Mouse (Mus musculus) hematopoietic stem cell, adult 5-6 weeks (primary cell): Measurements from ENCODE around the gene Sv2c. TPM values are rescaled to one million over a fixed set of nuclear protein-coding genes. Genes with fewer than 3 reads are reported as not detected.

Experiments used
- ATAC-seq, 2 experiments: fragments of 125-278 bp in 1 of 2; replicated peaks in 1 of 2; 2 replicates each; pipeline ENCODE4 v1.8.0; 2016 to 2017; ENCODE audit warnings: inconsistent platforms in 2 of 2, mild to moderate bottlenecking in 2 of 2, moderate number of reproducible peaks in 2 of 2, low read depth in 1 of 2, moderate TSS enrichment in 1 of 2; ENCODE audit not compliant: low FRiP score in 2 of 2, poor library complexity in 2 of 2, severe bottlenecking in 2 of 2, insufficient read depth in 1 of 2, low TSS enrichment in 1 of 2
- total RNA-seq: library from RNA; stranded (forward); fragments of 172-1452, 232-1000 nt; gene quantifications from 2 replicates; pipeline ENCODE4 v1.2.3, GENCODE M21; 2017

The Sv2c gene
- total RNA-seq = 1.4 TPM in 1 of 2 replicates, not detected in the other

GRCm38 (mm10) chr13:96132401-96132816, at the start of gene Sv2c:
Sv2c (minus strand) TSS chr13:96132577.
- ATAC-seq = peak; percentile 56 to 73

- no peak for ATAC-seq
Measured at GRCm38 (mm10) chr13:96180671-96181161, 48.3 kb upstream of the Sv2c start.

GRCm38 (mm10) chr13:96175591-96176212, 43.3 kb upstream of the Sv2c start:
- no peak for ATAC-seq

- ATAC-seq = no peak
Measured at GRCm38 (mm10) chr13:96173686-96174085, 41.3 kb upstream of the Sv2c start.

GRCm38 (mm10) chr13:96172290-96172689, 39.9 kb upstream of the Sv2c start:
- peak; percentile 42 to 81; a peak in 3 of 4 replicates for ATAC-seq

GRCm38 (mm10) chr13:96168991-96169665, 36.8 kb upstream of the Sv2c start:
- no peak for ATAC-seq

- no peak for ATAC-seq
Measured at GRCm38 (mm10) chr13:96166593-96166992, 34.2 kb upstream of the Sv2c start.

GRCm38 (mm10) chr13:96133363-96134100, 1.2 kb upstream of the Sv2c start:
- no peak for ATAC-seq

- ATAC-seq = no peak
Measured at GRCm38 (mm10) chr13:96132833-96133232, 456 bp upstream of the Sv2c start.

- ATAC-seq = no peak
Measured at GRCm38 (mm10) chr13:96131911-96132310, 466 bp downstream of the Sv2c start.

GRCm38 (mm10) chr13:96131050-96131449, 1.3 kb downstream of the Sv2c start:
- no peak for ATAC-seq

GRCm38 (mm10) chr13:96129081-96129480, 3.3 kb downstream of the Sv2c start:
- ATAC-seq = no peak

GRCm38 (mm10) chr13:96126669-96127068, 5.7 kb downstream of the Sv2c start:
- no peak for ATAC-seq

GRCm38 (mm10) chr13:96125011-96125410, 7.4 kb downstream of the Sv2c start:
- no peak for ATAC-seq

- no peak for ATAC-seq
Measured at GRCm38 (mm10) chr13:96112711-96113110, 19.7 kb downstream of the Sv2c start.

- no peak for ATAC-seq
Measured at GRCm38 (mm10) chr13:96110767-96111166, 21.6 kb downstream of the Sv2c start.

- ATAC-seq = peak; percentile 71 to 75
Measured at GRCm38 (mm10) chr13:96106367-96106766, 26.0 kb downstream of the Sv2c start.

- no peak for ATAC-seq
Measured at GRCm38 (mm10) chr13:96090929-96091328, 41.4 kb downstream of the Sv2c start.
